Mouse (Mus musculus): ENCODE results near the gene Olfr462.

DNA sequence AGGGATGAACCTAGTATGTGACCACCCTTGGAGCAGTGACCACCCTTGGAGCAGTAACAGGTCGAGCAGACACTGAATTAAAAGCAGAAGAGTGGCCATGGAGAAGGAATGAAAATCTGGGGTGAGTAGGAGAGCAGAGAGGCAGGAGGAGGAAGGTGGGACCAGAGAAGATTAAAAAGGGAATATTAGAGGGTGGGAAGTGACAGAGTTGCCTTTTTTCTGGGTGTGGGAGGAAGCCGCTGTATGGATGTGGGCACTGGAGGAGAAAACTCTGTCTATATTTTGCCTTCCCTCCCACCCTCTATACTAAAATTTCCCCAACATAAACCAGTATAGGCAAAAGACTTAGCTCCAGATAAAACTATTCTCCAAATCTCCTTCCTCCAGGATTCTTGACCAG is 28.2 kb upstream of the Olfr462 start:
- no peak for TF ChIP-seq CTCF (IDR thresholded peaks at IDR 0.05; ENCODE audit: low read depth, low read length)
- TF ChIP-seq GATA1 (IDR thresholded peaks at IDR 0.05; ENCODE audit: borderline replicate concordance, low read length), result no peak
- TF ChIP-seq POLR2AphosphoS5 (IDR thresholded peaks at IDR 0.05; ENCODE audit: insufficient replicate concordance, low read depth, low read length), result no peak
- TF ChIP-seq TAL1 (conservative IDR thresholded peaks at IDR 0.05; ENCODE audit: low read depth, low read length), result no peak

All from G1E (cell line).